9 mouse cellular contexts compared by ENCODE assay signal in the genomic region with DNA sequence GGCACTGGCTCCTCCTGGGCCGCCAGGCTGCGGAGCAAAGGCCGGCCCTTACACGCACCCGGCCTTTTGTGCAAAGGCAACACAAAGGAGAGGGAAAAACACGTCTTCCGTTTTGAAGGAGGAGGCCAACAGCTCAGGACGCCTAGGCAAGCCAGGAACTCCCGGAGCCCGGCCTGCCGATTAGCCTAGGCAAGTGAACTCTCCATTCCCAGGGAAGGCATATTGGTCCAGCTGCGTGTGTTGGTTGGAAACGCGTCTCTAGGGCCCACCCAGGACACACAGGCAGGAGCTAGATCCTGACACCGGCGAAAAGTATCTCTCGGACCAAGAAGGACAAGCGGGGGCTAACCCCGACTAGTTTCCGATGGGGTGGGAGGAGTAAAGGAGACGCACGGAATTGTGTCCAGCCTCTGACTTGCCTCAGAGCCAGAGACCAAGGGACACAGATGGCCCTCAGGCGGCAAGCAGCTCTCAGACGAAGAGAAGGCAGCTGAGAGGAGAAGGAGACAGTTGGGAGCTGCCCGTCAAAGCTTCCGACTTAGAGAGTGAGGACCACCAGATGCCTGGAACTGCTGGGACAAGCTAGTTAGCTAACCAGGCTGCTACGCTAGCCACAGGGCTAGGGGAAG. TPM values are rescaled to one million over a fixed set of nuclear protein-coding genes. Genes with fewer than 3 reads are reported as not detected.
DNase-seq lines count a peak whose midpoint lies in the region; ATAC-seq and TF ChIP-seq lines count a peak whose summit lies in the region.
"Had no signal": no experiment of that assay in that cellular context is flagged by ENCODE, and none has a peak within 500 bp of the region (broad histone marks: within the 10 kb centered on the region; RNA-seq: fewer than 3 reads in every experiment).

No protein-coding gene starts in this region.

- no peak for TF ChIP-seq EP300 in liver, postnatal 0 days (IDR thresholded peaks at IDR 0.05; ENCODE audit: low read depth)

- DNase-seq in liver, postnatal 0 days = no peak
- DNase-seq in liver = no peak
- peak; percentile 56 for DNase-seq in hindbrain, postnatal 0 days (ENCODE audit: low spot score)
- DNase-seq in urinary bladder, postnatal 25 days (ENCODE audit: low spot score) = no peak
- DNase-seq in lung, adult 18-20 months = no peak
- no peak for DNase-seq in thymus, adult 2 months

- TF ChIP-seq CTCF in liver, postnatal 0 days (IDR thresholded peaks at IDR 0.05; ENCODE audit: low read depth) = no peak
- TF ChIP-seq CTCF in hindbrain, postnatal 0 days (IDR thresholded peaks at IDR 0.05; ENCODE audit: low read depth) = no peak
- no peak for TF ChIP-seq CTCF in thymus, adult 2 months (IDR thresholded peaks at IDR 0.05; ENCODE audit: borderline replicate concordance, control insufficient read depth, extremely low read depth, insufficient read depth, low read length, poor library complexity)

- H3K4me2 ChIP-seq in liver, postnatal 0 days (ENCODE audit: low read depth, low read length) = 0 out of 2 replicates have a peak overlapping the region, but pooled peaks have one; percentile 20
- H3K4me2 ChIP-seq in embryonic facial prominence, embryonic 13.5 days = peak overlapping the region; percentile 39
- H3K4me2 ChIP-seq in hindbrain, postnatal 0 days (ENCODE audit: low read depth, low read length) = peak overlapping the region; percentile 40
- H3K4me2 ChIP-seq in neural tube, embryonic 14.5 days (ENCODE audit: low read depth, low read length) = peak overlapping the region; percentile 0; the same call in 1 of the 2 replicates

- no peak for TF ChIP-seq POLR2A in thymus, adult 2 months (IDR thresholded peaks at IDR 0.05; ENCODE audit: control insufficient read depth, extremely low read depth, insufficient read depth, low read length, poor library complexity)

- H3K4me1 ChIP-seq in liver, postnatal 0 days (ENCODE audit: insufficient read depth) = peaks cover 4% of the 10 kb centered on the region; the same call in 1 of the 2 replicates
- peaks cover 47% of the 10 kb centered on the region for H3K4me1 ChIP-seq in embryonic facial prominence, embryonic 13.5 days
- H3K4me1 ChIP-seq in hindbrain, postnatal 0 days (ENCODE audit: insufficient read depth, low read length) = no peaks in the 10 kb centered on the region
- H3K4me1 ChIP-seq in neural tube, embryonic 14.5 days (ENCODE audit: control insufficient read depth, insufficient read depth, low read length) = no peaks in the 10 kb centered on the region
- 0 out of 2 replicates have a peak, but pooled peaks cover 4% of the 10 kb centered on the region for H3K4me1 ChIP-seq in thymus, adult 2 months (replicated peaks; ENCODE audit: control insufficient read depth, insufficient read depth, low read length)

- no peak for ATAC-seq in liver, postnatal 0 days
- ATAC-seq in embryonic facial prominence, embryonic 13.5 days (ENCODE audit: insufficient number of reproducible peaks, insufficient read depth, low FRiP score, low TSS enrichment, low read depth) = no peak
- ATAC-seq in hindbrain, postnatal 0 days = peak; percentile 67
- no peak for ATAC-seq in neural tube, embryonic 14.5 days (ENCODE audit: low read depth)

- peak overlapping the region; percentile 6; the same call in 1 of the 2 replicates for H3K4me3 ChIP-seq in liver, postnatal 0 days (ENCODE audit: low read depth, low read length)
- peak overlapping the region; percentile 21 for H3K4me3 ChIP-seq in embryonic facial prominence, embryonic 13.5 days
- peak overlapping the region; percentile 21 for H3K4me3 ChIP-seq in hindbrain, postnatal 0 days (ENCODE audit: low read length)
- H3K4me3 ChIP-seq in neural tube, embryonic 14.5 days (ENCODE audit: low read depth, low read length) = no peak overlapping the region
- H3K4me3 ChIP-seq in thymus, adult 2 months (ENCODE audit: control insufficient read depth, insufficient read depth, low read length) = no peak overlapping the region
- H3K4me3 ChIP-seq: erythroblast, embryonic 14.5 days had no signal

- H3K27me3 ChIP-seq in liver, postnatal 0 days (ENCODE audit: insufficient read depth, low read length) = peaks cover 98% of the 10 kb centered on the region
- H3K27me3 ChIP-seq in embryonic facial prominence, embryonic 13.5 days = peaks cover 100% of the 10 kb centered on the region
- peaks cover 88% of the 10 kb centered on the region for H3K27me3 ChIP-seq in hindbrain, postnatal 0 days (ENCODE audit: insufficient read depth, low read length)
- peaks cover 84% of the 10 kb centered on the region for H3K27me3 ChIP-seq in neural tube, embryonic 14.5 days (ENCODE audit: control insufficient read depth, insufficient read depth, low read length)
- peaks cover 31% of the 10 kb centered on the region for H3K27me3 ChIP-seq in thymus, adult 2 months (ENCODE audit: control insufficient read depth, insufficient read depth, low read length)

- 1% methylated on average over 27 of the region's 27 CpGs for WGBS in liver, postnatal 0 days (ENCODE audit: insufficient replicate concordance)
- WGBS in embryonic facial prominence, embryonic 13.5 days = under 1% methylated on average over 27 of the region's 27 CpGs
- under 1% methylated on average over 27 of the region's 27 CpGs for WGBS in hindbrain, postnatal 0 days
- WGBS in neural tube, embryonic 14.5 days = 1% methylated on average over 27 of the region's 27 CpGs
- WGBS in thymus, adult 2 months = 2% methylated on average over 27 of the region's 27 CpGs

- H3K27ac ChIP-seq in liver, postnatal 0 days (ENCODE audit: low read depth) = no peak overlapping the region
- no peak overlapping the region for H3K27ac ChIP-seq in embryonic facial prominence, embryonic 13.5 days
- peak overlapping the region; percentile 74; the same call in 1 of the 2 replicates for H3K27ac ChIP-seq in hindbrain, postnatal 0 days
- H3K27ac ChIP-seq in neural tube, embryonic 14.5 days (ENCODE audit: low read depth, low read length) = no peak overlapping the region
- H3K27ac ChIP-seq in thymus, adult 2 months (ENCODE audit: control insufficient read depth, insufficient read depth, low read length) = no peak overlapping the region

- H3K36me3 ChIP-seq in liver, postnatal 0 days (replicated peaks; ENCODE audit: insufficient read depth, low read length) = no peaks in the 10 kb centered on the region
- H3K36me3 ChIP-seq in embryonic facial prominence, embryonic 13.5 days = no peaks in the 10 kb centered on the region
- H3K36me3 ChIP-seq in hindbrain, postnatal 0 days (ENCODE audit: insufficient read depth, low read length) = no peaks in the 10 kb centered on the region
- H3K36me3 ChIP-seq in neural tube, embryonic 14.5 days (ENCODE audit: control insufficient read depth, insufficient read depth, low read length) = no peaks in the 10 kb centered on the region
- no peaks in the 10 kb centered on the region for H3K36me3 ChIP-seq in thymus, adult 2 months (ENCODE audit: control insufficient read depth, insufficient read depth, low read length)

- peaks cover 4% of the 10 kb centered on the region; the same call in 1 of the 2 replicates for H3K9me3 ChIP-seq in liver, postnatal 0 days (ENCODE audit: low read length)
- H3K9me3 ChIP-seq in embryonic facial prominence, embryonic 13.5 days = peaks cover 5% of the 10 kb centered on the region
- peaks cover 4% of the 10 kb centered on the region; the same call in 1 of the 2 replicates for H3K9me3 ChIP-seq in hindbrain, postnatal 0 days (ENCODE audit: low read length)
- no peaks in the 10 kb centered on the region for H3K9me3 ChIP-seq in neural tube, embryonic 14.5 days (ENCODE audit: control insufficient read depth, low read length)

- no peak overlapping the region for H3K9ac ChIP-seq in liver, postnatal 0 days (replicated peaks)
- no peak overlapping the region for H3K9ac ChIP-seq in embryonic facial prominence, embryonic 13.5 days
- peak overlapping the region; percentile 3 for H3K9ac ChIP-seq in hindbrain, postnatal 0 days (replicated peaks; ENCODE audit: low read length)
- no peak overlapping the region for H3K9ac ChIP-seq in neural tube, embryonic 14.5 days (replicated peaks; ENCODE audit: low read depth, low read length)

RNA-seq across cellular contexts. Expression of a gene that starts 2.5 kb away (rescaled TPM):
- not detected in 2 replicates for polyA plus RNA-seq in liver, postnatal 0 days (2015; fragmentation: Nextera tagmentation; extraction: Ambion mirVana)
- polyA plus RNA-seq in embryonic facial prominence, embryonic 13.5 days (2015; fragmentation: Nextera tagmentation; extraction: Ambion mirVana) = 1.0 and 1.1 TPM in 2 replicates
- total RNA-seq in hindbrain, postnatal 0 days (2014; rRNA removed) = 58.7 and 66.3 TPM in 2 replicates
- polyA plus RNA-seq in hindbrain, postnatal 0 days (2015; fragmentation: Nextera tagmentation; extraction: Ambion mirVana) = 16.0 and 17.3 TPM in 2 replicates
- 6.5 and 8.3 TPM in 2 replicates for polyA plus RNA-seq in neural tube, embryonic 14.5 days (2014; fragmentation: Nextera tagmentation; extraction: Ambion mirVana)
- 0.11 and 0.12 TPM in 2 replicates for polyA plus RNA-seq in thymus, adult 2 months (2012; rRNA removed)
- polyA plus RNA-seq: erythroblast, embryonic 14.5 days had no signal

RNA-seq across cellular contexts. Expression of a gene that starts 46.8 kb away (rescaled TPM):
- 0.28 and 0.33 TPM in 2 replicates for polyA plus RNA-seq in liver, postnatal 0 days (2015; fragmentation: Nextera tagmentation; extraction: Ambion mirVana)
- 1.4 and 3.4 TPM in 2 replicates for polyA plus RNA-seq in embryonic facial prominence, embryonic 13.5 days (2015; fragmentation: Nextera tagmentation; extraction: Ambion mirVana)
- total RNA-seq in hindbrain, postnatal 0 days (2014; rRNA removed) = 240 and 249 TPM in 2 replicates
- 199 and 227 TPM in 2 replicates for polyA plus RNA-seq in hindbrain, postnatal 0 days (2015; fragmentation: Nextera tagmentation; extraction: Ambion mirVana)
- 49.3 and 62.2 TPM in 2 replicates for polyA plus RNA-seq in neural tube, embryonic 14.5 days (2014; fragmentation: Nextera tagmentation; extraction: Ambion mirVana)
- 0.51 and 0.66 TPM in 2 replicates for polyA plus RNA-seq in thymus, adult 2 months (2012; rRNA removed)
- polyA plus RNA-seq: erythroblast, embryonic 14.5 days had no signal

Comparison
In these comparisons a context has a peak if more than half of its experiments do, and no peak if none do; other contexts are left out.
1. H3K4me3 ChIP-seq: peak in liver, postnatal 0 days (single experiment), embryonic facial prominence, embryonic 13.5 days (single experiment) and hindbrain, postnatal 0 days (single experiment); none in neural tube, embryonic 14.5 days (single experiment) and thymus, adult 2 months (single experiment).
2. RNA of a gene that starts 46.8 kb away (polyA plus RNA-seq): 199 to 227 TPM in hindbrain, postnatal 0 days and 49.3 to 62.2 TPM in neural tube, embryonic 14.5 days; 1.4 to 3.4 TPM in embryonic facial prominence, embryonic 13.5 days, 0.51 to 0.66 TPM in thymus, adult 2 months and 0.28 to 0.33 TPM in liver, postnatal 0 days; every median in the first group is over 10 times any median in the second.
3. Peak in every context shown above with its lines, with median percentiles within 50 percentile points of each other: H3K4me2 ChIP-seq.